Mouse (Mus musculus): Measurements from ENCODE around the gene Map7.

The Map7 gene

DNA sequence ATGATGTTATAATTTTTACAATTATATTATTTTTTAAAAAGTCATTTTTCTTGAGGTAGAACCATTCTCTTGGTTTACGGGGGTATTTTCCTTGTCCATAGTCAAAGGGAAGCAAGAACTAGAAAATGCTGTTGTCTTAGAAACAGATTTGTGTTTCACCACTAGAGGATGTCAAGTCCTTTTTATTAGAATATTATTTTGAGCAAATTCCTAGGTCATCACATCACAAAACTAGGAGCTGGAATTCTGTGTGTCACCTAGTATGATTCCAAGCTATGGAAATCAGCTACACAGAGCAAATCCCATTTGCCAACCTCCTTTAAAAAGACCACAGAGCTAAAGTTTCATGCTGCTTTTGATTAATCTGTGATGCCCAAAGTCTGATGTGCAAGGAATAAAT, 3.9 kb downstream of the Map7 start:
- no peak for DNase-seq (ENCODE audit: low read depth, low spot score)

DNA sequence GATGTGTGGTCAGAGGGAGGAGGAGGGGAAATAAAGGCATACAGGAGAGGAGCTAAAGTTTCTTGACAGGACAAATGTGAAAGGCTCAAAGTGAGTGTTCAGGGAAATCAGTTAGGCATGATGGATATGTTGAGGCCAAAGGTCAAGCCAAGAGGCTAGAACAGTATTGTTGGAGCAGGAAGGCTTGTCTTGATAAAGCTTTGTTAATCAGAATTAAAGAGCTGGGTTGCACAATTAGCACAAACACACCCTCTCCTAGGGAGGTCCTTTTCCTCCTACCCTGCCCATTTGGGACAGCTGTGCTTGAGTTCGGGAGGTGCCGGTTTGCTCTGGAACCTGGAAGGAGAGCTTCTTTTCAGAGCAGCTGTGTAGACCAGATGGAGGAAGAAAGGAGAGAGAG, 5.2 kb downstream of the Map7 start:
- DNase-seq (ENCODE audit: low read depth, low spot score): no peak

DNA sequence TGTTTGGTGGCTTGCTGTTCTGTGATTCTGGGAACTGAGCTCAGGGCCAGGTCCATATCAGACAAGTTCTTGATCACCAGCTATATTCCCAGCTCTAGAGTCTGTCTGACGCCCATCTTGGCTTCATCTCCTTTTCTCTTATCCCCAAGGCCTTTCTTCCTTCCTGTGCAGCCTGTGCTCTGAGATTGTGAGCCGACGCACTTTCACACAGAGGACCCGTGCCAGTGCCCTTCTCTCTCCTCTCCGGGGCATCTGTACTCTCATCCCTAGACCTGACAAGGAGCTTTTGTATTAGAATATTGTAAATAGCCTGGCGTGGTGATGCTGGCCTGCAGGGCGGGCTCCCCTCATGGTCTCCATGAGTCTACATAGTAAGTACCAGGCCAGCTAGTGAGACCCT, 7.1 kb downstream of the Map7 start:
- no peak for DNase-seq (ENCODE audit: low read depth, low spot score)

DNA sequence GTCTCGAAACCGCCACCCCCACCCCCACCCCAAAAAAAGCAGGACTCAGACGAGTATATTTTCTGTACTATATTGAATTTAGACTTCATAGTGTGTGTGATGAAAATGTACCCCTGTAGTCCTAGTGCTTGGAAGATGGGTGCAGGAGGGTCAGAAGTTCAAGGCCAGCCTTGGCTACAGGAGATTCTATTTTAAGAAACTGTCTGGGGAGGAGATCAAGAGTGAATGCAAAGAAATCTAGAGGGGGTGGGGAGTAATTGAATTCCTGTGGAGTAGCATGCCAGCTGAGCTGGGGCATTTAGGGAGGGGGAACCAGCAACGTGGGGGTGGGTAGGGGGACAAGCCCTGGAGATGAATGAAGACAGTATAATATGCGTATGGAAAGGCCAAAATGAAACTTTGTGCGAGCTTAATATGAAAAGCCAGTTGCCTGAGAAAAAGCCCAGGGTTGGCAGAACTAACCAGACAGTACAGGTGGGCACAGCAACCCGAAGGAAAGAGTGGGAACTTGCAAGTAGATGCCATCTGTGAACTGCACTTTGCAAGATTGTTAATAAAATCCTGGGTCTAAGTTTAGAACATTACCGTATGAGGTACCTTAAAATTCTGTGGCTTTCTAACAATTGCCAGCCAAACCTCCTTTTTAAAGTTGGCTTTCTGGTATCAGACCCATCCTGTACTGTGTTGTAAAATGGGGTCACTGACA, 8.9 kb downstream of the Map7 start:
- no peak for DNase-seq (ENCODE audit: low read depth, low spot score)

DNA sequence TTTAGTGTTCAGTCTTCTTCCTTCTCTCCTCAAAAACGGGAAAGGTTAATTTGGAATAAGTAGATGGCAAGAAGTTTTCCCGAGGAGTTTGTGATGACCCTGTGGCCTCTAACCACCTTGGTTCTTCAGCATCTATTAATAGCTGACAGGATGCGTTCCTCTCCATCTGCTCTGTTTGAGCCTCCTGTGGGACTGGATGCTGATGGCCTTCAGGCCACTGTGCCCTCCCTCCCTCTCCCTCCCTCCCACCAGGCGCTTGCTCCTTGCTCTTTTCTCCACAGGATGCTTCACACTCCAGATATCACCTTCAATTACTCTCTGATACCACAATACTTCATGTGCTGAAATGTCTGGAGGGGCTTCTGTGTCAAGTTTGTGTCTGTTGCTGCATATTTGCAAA, 10.5 kb downstream of the Map7 start:
- DNase-seq (ENCODE audit: low read depth, low spot score): no peak

DNA sequence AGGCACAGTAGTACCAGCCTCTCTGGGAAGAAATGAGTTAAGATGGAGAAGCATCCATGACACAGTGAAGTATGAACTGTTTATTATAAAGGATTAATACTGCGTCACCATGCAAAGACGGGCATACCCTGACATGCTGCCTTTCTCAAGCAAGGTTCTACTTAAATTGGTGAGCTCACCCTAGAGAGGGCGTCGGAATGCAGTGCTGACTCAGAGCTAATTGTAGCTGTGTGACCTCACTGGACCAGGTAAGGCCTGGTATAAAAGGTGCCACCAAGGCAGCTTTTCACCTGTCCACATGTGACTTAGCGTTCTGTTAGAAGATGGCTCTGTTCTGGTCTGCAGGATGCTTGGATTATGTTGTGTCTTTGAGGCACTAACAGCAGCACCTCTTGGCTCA, 11.0 kb downstream of the Map7 start:
- DNase-seq (ENCODE audit: low read depth, low spot score): no peak

DNA sequence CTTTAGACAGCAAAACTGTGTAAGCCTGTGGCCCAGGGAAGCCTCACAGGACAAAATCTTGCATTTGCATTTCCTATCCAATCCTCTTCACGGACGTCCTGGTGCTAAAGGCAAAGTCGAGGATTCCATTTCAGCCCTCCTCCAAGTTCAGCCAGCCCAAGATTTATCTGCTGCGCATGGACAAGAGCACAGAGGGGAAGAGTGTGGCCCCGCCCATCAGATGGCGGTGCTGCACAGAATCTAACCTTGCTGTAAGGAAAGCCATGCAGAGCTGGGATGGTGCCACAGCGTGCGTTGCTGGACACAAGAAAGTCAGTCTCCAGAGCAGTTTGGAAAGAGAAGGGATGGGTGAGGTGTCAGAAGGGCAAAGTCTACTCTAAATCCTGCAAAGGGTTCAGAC, 12.6 kb downstream of the Map7 start:
- DNase-seq (ENCODE audit: low read depth, low spot score): no peak

DNA sequence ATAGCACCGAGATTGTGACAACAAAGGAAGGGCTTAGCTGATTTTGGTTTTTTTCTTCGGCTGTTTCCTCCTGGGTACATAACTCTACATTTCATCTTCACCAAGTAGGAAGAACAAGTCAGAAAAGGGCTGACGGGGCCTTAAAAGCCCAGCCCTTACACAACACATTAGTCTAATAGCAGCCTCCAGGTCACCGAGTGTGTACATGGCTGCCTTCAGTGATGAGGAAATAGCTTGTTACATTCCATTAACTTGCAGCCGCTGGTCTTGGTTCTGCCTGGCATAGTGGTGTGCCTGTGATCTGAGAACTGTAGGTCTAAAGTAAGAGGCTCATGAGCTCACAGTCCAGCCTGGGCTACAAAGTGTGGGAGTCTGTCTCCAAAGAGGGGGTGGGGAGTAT, 16.5 kb downstream of the Map7 start:
- no peak for DNase-seq (ENCODE audit: low read depth, low spot score)

DNA sequence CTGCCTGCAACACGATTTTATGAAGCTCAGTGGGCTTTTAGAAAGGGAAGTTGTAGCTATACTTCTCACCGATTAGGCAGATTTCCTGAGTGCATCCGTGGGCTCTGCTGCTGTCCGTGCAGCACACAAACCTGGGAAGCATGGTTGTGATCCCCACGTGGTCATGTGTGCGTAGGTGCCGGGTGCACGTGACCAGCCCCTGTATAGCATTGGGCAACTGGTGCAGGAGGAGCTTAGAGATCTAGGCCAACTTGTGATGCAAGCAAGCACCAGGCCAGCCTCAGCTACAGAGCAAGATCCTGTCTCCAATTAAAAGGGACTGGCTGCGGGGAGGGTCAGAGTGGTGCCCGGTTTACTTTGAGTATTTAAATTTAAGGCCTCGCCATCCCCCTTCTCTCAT, 18.5 kb downstream of the Map7 start:
- DNase-seq (ENCODE audit: low read depth, low spot score): no peak

DNA sequence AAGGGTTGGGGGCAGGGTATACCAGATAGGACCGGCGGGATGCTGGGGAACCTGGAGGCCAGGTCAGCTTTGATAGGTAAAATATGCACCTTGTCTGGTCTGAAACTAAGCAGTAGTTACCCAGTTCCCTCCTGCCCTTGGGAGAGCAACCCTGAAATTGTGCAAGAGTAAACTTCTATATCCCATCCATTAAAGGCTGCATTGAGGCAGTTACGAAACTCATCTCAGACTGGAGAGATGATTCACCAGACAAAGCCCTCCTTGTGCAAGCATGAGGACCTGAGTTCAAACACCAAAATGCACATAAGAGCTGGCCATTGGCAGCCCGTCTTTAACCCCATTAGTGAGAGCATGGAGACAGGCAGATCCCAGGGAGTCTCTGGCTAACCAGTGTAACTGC, 19.2 kb downstream of the Map7 start:
- no peak for DNase-seq (ENCODE audit: low read depth, low spot score)

DNA sequence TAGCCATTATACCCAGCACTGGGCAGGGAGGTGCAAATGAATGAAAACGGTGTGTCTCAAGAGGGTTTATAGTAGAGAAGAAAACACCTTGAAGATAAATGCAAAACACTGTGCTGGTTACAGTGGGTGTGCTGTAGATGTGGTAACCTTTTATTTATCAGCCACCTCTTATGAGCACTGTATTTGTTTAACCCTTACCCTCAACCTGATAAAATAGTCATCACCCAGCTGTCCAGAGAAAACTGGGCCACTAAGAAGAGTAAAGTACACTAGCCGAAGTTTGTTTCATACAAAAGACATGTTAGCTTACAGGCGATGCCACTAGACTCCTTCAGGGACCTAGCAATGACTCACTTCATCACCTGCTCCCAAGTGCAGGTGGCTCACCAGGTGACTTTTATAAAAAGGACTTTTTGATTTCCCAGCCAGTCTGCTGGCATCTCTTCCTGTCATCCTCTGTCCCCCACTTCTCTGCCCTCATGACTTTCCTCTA, 21.0 kb downstream of the Map7 start:
- DNase-seq (ENCODE audit: low read depth, low spot score): no peak

DNA sequence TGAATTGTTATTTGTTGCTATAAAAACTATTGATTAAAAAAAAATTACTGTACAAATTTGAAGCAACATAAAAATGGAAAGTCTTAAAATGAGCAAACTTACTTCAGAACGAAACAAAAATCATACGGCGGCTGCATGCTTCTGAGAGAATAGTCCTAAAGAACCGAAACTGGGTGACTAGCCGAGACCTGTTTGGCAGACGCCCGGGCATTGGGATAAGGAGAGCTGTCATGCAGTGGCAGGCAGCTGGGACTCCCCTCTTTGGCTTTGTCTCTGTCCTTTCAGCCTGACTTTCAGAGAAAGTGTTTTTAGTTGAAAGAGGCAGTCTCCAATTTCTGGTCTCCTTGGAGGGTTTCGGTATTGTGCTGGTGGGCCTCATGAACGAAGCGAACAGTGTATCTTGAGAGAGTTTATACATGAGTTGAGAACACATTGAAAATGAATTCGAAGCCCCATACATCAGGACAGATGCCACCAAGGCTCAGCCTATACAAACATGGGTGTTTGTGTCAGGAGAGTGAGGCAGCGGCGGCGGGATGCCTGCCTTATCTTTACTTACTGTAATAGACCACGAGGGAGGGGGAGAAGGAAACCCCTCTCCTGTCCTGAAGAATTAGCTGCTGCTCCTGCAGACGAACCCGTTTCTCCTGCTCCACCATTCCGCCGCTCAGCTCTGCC, 21.8 kb downstream of the Map7 start:
- DNase-seq (ENCODE audit: low read depth, low spot score): no peak

DNA sequence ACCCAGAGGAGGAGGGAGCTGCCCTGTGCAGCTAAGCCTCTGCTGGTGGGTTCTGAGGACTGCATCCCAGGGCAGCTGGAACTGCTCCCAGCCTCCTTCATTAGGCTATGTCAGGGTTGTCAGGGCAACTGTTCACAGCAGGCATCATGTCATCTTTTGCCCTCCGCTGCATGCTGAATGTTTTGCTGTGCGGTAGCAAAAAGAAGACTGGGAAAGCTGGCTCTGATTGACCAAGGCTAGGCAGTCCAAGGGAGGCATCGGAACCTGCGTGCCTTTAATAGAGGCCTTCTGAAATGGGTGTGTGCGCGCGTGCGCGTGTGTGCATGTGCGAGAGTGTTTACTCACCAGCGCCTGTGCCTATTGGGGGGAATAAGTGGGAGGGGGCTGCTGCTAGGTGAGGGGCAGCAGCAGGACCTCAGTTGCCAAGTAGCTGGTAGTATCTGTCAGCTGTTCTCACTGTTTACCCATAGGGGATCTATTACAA, 22.4 kb downstream of the Map7 start:
- no peak for DNase-seq (ENCODE audit: low read depth, low spot score)

DNA sequence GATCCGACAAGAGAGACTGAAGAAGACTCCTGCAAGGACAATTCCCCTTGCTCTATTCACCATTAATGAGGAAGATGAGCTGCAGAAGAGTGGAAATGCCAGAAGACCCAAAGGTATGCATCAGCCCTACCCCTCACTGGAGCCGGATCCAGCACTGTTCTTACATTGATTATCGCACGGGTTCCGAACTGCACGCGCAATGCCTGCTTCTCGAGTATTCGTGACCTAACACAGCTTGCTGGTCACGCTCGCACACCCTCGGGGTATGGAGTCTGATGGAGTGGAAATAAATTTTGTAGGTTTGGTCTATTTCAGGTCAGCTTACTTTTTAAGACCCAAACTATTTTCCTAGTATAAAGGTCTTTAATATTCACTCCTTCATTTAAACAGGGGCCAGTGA, 22.9 kb downstream of the Map7 start:
- no peak for DNase-seq (ENCODE audit: low read depth, low spot score)

DNA sequence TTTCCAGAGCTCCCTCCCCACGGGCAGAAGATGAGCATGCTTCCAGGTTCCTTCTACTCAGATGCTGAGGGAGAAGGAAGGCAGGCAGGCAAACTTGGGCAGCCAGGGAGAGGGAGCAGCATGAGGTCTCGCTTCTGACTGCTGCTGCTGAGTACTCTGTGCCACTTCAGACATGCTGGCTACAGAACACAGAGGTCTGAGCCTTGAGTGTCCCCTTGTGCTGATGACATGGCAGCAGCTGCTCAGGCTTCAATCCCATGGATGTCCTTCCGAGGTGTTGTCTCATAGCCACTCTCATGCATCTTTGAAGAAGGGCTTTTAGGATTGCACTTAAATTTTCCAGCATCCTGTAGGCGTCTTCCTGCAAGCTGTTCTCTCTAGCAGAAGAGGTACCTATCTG, 23.5 kb downstream of the Map7 start:
- DNase-seq (ENCODE audit: low read depth, low spot score): no peak

DNA sequence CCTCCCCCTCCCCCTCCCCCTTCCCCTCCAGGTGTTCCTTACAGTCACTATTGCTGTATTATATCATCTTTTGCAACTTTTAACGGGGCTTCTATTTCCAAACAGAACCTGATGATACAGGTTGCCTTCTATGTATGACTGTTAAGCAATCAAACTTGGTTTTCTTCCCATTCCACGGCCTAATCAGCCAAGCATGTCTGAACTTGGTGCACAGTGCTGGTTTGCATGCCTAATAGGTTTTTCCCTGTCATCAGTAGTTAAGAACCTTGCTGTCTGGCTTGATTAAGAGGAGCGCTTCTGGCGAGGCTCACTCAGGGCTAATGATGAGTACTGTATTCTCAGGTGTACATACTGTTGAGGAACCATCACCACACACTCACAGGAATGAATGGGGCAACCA, 25.5 kb downstream of the Map7 start:
- no peak for DNase-seq (ENCODE audit: low read depth, low spot score)

DNA sequence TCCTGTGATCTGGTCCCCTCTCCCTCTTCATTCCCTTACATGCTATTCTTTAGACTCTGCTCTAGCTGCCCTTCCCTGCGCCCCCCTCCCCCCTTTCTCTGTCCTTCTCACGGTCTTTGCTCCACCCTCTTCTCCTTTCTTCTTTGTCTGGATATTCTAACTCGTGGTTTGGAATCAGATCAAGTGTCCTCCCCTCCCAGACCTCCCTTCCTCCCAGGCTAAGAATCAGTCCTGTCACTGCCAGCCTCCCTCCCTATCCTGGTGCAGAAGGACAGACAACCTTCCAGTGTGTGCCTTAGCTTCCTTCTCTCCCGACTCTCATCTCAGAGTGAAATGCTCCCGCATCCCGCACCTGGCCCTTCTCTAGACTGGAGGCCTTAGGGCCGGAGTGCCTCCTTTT, 27.8 kb downstream of the Map7 start:
- DNase-seq (ENCODE audit: low read depth, low spot score): peak; percentile 65

DNA sequence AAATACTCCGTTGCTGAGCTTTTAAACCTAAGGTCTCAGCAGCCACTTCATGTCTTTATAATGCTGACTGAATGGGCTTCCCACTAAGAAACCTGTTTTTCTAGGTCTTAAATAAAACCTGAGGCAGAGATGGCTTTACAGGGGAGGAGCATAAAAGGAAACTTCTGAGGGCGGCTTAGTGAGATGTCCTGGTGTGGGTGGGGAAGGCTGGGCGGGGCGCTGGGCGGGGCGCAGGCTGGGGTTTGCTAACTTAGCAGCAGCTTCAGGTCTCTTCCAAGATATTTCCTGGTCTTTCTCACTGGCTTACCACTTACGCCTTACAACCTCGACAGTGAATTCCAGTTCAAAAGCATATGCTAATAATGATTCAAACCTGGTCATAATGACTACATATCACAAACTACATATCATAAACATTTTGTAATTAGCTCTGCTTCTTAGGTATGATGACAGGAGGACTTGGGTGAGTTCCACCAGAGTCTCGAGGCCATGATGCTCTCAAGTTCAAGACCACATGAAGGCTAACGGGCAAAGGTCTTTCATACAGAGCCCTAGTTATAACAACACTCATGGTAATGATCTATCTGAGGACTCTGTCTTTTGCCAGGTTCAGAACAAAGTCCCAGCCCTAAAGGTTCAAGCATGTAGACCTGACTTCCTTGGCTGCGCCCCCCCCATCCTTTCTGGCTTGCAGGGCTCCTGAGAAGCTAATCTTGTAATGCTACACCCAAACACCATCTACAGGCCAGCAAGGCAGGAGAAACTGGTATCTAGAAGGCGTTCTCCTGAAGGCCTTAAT, 30.7 kb downstream of the Map7 start:
- DNase-seq (ENCODE audit: low read depth, low spot score): no peak

DNA sequence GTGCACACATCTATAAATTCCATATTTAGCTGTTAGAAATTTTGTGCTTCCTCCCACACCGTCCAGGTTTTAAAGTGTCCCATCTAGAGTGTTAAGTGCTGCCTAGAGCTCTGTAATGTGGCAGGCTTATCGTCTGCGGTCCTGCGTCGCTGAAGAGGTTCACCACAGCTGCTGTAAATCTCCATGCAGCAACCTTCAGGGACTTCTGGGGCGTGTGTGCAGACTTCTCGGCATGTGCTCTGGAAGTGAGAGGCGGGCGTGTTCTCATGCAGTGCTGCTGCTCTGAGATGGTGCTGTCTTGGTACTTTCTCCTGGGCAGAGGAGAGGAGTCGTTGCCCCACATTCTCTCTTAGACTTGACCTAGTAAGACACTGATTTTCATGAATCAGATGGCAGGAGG, 32.9 kb downstream of the Map7 start:
- no peak for DNase-seq (ENCODE audit: low read depth, low spot score)

DNA sequence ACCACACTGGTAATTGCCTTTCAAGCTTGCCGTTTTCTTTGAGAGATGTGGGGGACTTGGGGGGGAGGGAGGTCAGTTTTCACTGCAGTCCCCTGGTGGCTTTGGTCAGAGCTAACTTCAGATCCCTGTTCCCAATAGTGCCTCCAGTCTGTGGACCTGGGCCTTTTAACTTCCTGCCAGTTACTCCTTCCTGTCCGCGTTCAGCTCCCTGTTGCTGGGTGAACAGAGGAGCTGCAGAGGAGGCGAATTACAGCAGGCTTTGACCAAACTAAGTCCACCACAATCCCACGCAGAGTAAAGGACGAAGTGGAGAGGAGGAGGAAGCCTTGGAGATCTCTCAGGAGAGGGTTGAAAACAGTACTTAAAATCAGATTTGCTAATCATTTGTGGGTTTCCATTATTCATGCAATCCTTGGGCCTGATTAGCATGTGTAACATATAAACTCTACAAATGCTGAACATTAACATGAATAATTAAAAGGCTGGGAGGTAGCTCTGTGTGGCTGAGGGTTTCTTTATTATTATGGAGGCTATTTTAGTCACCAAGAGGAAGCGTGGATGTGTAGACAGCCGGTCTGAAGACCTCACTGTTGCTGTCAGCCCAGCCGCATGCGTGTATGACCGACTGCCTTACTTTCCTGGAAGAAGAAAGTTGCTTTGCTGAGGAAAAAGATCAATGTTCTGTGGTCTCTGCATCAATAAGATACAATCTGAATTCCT, 33.6 kb downstream of the Map7 start:
- DNase-seq (ENCODE audit: low read depth, low spot score): no peak

DNA sequence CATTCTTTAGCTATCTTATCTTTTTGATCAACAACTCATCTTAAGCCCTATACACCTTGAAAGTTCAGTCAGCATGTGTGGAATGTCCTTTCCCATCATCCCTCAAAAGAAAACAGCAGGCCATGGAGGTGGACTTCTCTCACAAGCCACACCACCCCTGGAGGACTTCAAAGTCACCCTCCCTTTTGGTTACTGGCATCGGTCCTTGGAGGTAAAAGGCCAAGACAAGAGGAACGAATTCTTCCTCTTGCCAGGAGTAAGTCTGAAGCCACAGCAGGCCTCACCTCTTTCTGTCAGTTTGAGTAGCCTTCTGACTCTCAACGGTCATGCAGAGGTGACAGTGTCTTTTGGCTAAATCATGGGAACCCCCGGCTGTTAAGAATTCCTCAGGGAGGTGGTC, 36.1 kb downstream of the Map7 start:
- no peak for DNase-seq (ENCODE audit: low read depth, low spot score)

DNA sequence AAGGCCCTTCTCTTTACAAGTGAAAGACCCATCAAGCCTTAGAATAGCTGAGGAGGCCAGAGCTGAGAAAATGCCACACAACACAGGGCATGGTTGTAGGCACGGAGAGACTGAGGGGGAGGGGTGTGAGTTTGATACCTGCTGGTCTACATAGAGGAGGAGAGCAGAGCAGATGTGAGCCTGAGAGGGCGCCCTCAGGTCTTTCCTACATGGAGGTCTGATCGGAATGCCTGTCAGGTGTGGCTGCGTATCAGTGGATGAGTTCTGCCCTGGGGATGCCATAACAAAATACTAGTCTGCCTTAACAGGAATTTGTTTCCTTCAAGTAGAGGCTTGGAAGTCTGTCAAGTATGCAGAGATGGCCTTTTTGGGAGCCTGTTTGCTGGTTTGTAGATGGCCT, 37.0 kb downstream of the Map7 start:
- no peak for DNase-seq (ENCODE audit: low read depth, low spot score)
